Mouse (Mus musculus) T-cell, adult 2 months (primary cell): ENCODE data around the gene Pcbp4.

Experiments used
- DNase-seq: peaks from one replicate; pipeline ENCODE4 v3.0.0; 2022; ENCODE audit warnings: low spot score

The Pcbp4 gene

GRCm38 (mm10) chr9:106447348-106447747 is 5.7 kb upstream of the Pcbp4 start, which contains the start of the genes Abhd14b and Abhd14a:
Gene Abhd14b, plus strand, starts transcription at chr9:106447459.
Gene Abhd14a, minus strand, starts transcription at chr9:106447678.
- peak; percentile 61 for DNase-seq

- DNase-seq, result no peak
These were observed 5.1 kb upstream of the Pcbp4 start for GRCm38 (mm10) chr9:106447951-106448350.

GRCm38 (mm10) chr9:106448498-106449031 is 4.5 kb upstream of the Pcbp4 start:
- peak; percentile 64 for DNase-seq

GRCm38 (mm10) chr9:106449947-106450346 is 3.1 kb upstream of the Pcbp4 start:
- no peak for DNase-seq

GRCm38 (mm10) chr9:106450661-106451060 is 2.4 kb upstream of the Pcbp4 start:
- no peak for DNase-seq

GRCm38 (mm10) chr9:106451298-106451697 is 1.8 kb upstream of the Pcbp4 start:
- DNase-seq, result no peak

GRCm38 (mm10) chr9:106451899-106452298 is 1.2 kb upstream of the Pcbp4 start:
- DNase-seq, result no peak

- DNase-seq, result no peak
These were observed 740 bp upstream of the Pcbp4 start for GRCm38 (mm10) chr9:106452351-106452750.

- no peak for DNase-seq
These were observed 270 bp upstream of the Pcbp4 start for GRCm38 (mm10) chr9:106452821-106453220.

GRCm38 (mm10) chr9:106454071-106454761 is 1.1 kb downstream of the Pcbp4 start:
- no peak for DNase-seq

GRCm38 (mm10) chr9:106454888-106455681 is 2.0 kb downstream of the Pcbp4 start:
- DNase-seq, result no peak

GRCm38 (mm10) chr9:106456325-106457162 is 3.5 kb downstream of the Pcbp4 start:
- no peak for DNase-seq

GRCm38 (mm10) chr9:106457163-106457559 is 4.1 kb downstream of the Pcbp4 start:
- DNase-seq, result no peak

- no peak for DNase-seq
These were observed 4.8 kb downstream of the Pcbp4 start for GRCm38 (mm10) chr9:106457920-106458319.

- no peak for DNase-seq
These were observed 6.9 kb downstream of the Pcbp4 start for GRCm38 (mm10) chr9:106459946-106460345.

- DNase-seq, result no peak
These were observed 7.4 kb downstream of the Pcbp4 start for GRCm38 (mm10) chr9:106460401-106461025.

GRCm38 (mm10) chr9:106461026-106461415 is 7.9 kb downstream of the Pcbp4 start:
- no peak for DNase-seq

GRCm38 (mm10) chr9:106461641-106462429 is 8.7 kb downstream of the Pcbp4 start:
- no peak for DNase-seq

- no peak for DNase-seq
These were observed 9.3 kb downstream of the Pcbp4 start for GRCm38 (mm10) chr9:106462430-106462800.

GRCm38 (mm10) chr9:106463122-106464063 is 10.3 kb downstream of the Pcbp4 start:
- DNase-seq, result no peak
